Mouse (Mus musculus) liver, postnatal 0 days (tissue): ENCODE measurements at regions not wholly inside any gene's neighbourhood (a gene's known extent, or its start where the extent isn't known, plus 50 kb on each side); places are given as distances from the start of the nearest gene placed in this dataset.

Source experiments
- ATAC-seq: fragments of 200-750 bp; cut with Nextera tagmentation; 2 replicates; pipeline ENCODE4 v1.8.0; 2017; ENCODE audit warnings: mild to moderate bottlenecking, moderate library complexity
- DNase-seq: peaks from one replicate; pipeline ENCODE4 v3.0.0-alpha.2; 2016
- H3K27ac ChIP-seq: fragments of 300-500 bp; sonication (generic); 2 replicates; pipeline ENCODE4 v1.5.1; 2014; ENCODE audit warnings: antibody characterized with exemption, moderate library complexity, mild to moderate bottlenecking, low read depth
- H3K27me3 ChIP-seq: fragments of 300-500 bp; sonication (generic); 2 replicates; pipeline ENCODE4 v1.6.1; 2014; ENCODE audit warnings: low read length, control low read depth, mixed read lengths; ENCODE audit not compliant: insufficient read depth
- H3K36me3 ChIP-seq: fragments of 300-500 bp; sonication (generic); replicated peaks from 2 replicates; pipeline ENCODE4 v1.6.1; 2014; ENCODE audit warnings: mild to moderate bottlenecking, control low read depth, low read length, moderate library complexity, mixed read lengths; ENCODE audit not compliant: insufficient read depth
- H3K4me1 ChIP-seq: fragments of 300-500 bp; sonication (generic); 2 replicates; pipeline ENCODE4 v1.6.1; 2014; ENCODE audit warnings: antibody characterized with exemption, mild to moderate bottlenecking, control low read depth; ENCODE audit not compliant: insufficient read depth
- H3K4me2 ChIP-seq: fragments of 300-500 bp; sonication (generic); 2 replicates; pipeline ENCODE4 v1.6.1; 2014; ENCODE audit warnings: low read depth, mild to moderate bottlenecking, low read length, moderate library complexity, mixed read lengths
- H3K4me3 ChIP-seq: fragments of 300-500 bp; sonication (generic); 2 replicates; pipeline ENCODE4 v1.5.1; 2014; ENCODE audit warnings: low read depth, low read length
- H3K9ac ChIP-seq: fragments of 300-500 bp; sonication (generic); replicated peaks from 2 replicates; pipeline ENCODE4 v1.6.1; 2014; ENCODE audit warnings: mild to moderate bottlenecking, moderate library complexity
- H3K9me3 ChIP-seq: fragments of 300-500 bp; sonication (generic); 2 replicates; pipeline ENCODE4 v1.6.1; 2016; ENCODE audit warnings: mild to moderate bottlenecking, control low read depth, low read length, mixed read lengths
- CTCF ChIP-seq: sonication (generic); IDR thresholded peaks from 2 replicates; pipeline ENCODE4 v1.5.1; 2016; ENCODE audit warnings: antibody characterized with exemption, low read depth
- EP300 ChIP-seq: IDR thresholded peaks from 2 replicates; pipeline ENCODE4 v1.6.1; 2016; ENCODE audit warnings: antibody characterized with exemption, low read depth, mild to moderate bottlenecking
- WGBS: fragments of 180-500 bp; shearing (Covaris S2); extraction: QIAGEN DNeasy Blood & Tissue Kit; methylation state at CpG from one replicate; pipeline ENCODE4 v1.1.7; 2014; ENCODE audit not compliant: insufficient replicate concordance; 5-methylcytosine and 5-hydroxymethylcytosine counted together

- no peak for TF ChIP-seq EP300
- peak; percentile 47 for TF ChIP-seq CTCF
- H3K4me1 ChIP-seq = no peaks in the 10 kb centered on the region
- no peak overlapping the region for H3K4me3 ChIP-seq
- H3K9ac ChIP-seq = no peak overlapping the region
- no peak overlapping the region for H3K27ac ChIP-seq
- ATAC-seq (no peak), DNase-seq (no peak)
- H3K36me3 ChIP-seq = no peaks in the 10 kb centered on the region
- H3K27me3 ChIP-seq = no peaks in the 10 kb centered on the region
- 40% methylated on average over 8 of the region's 8 CpGs for WGBS
- no peaks in the 10 kb centered on the region for H3K9me3 ChIP-seq
- H3K4me2 ChIP-seq = no peak overlapping the region
These were observed 443.6 kb upstream of the Klhl1 start for GRCm38 (mm10) chr14:96962426-96963073.

GRCm38 (mm10) chr14:96956115-96956514 lies 437.2 kb upstream of the Klhl1 start:
- H3K4me1 ChIP-seq = no peaks in the 10 kb centered on the region
- no peaks in the 10 kb centered on the region for H3K36me3 ChIP-seq
- H3K27me3 ChIP-seq = no peaks in the 10 kb centered on the region
- H3K4me3 ChIP-seq = no peak overlapping the region
- H3K4me2 ChIP-seq = no peak overlapping the region
- TF ChIP-seq EP300 = no peak
- TF ChIP-seq CTCF = no peak
- WGBS = 80% methylated on average over 4 of the region's 4 CpGs
- H3K9ac ChIP-seq = no peak overlapping the region
- H3K9me3 ChIP-seq = no peaks in the 10 kb centered on the region
- ATAC-seq (no peak), DNase-seq (no peak)
- H3K27ac ChIP-seq = no peak overlapping the region

- no peak overlapping the region for H3K4me2 ChIP-seq
- H3K9me3 ChIP-seq = no peaks in the 10 kb centered on the region
- ATAC-seq = no peak
- no peak overlapping the region for H3K4me3 ChIP-seq
- no peak for DNase-seq
- H3K27ac ChIP-seq = no peak overlapping the region
- no peaks in the 10 kb centered on the region for H3K27me3 ChIP-seq
- H3K36me3 ChIP-seq = no peaks in the 10 kb centered on the region
- no peaks in the 10 kb centered on the region for H3K4me1 ChIP-seq
- TF ChIP-seq CTCF = peak; percentile 82
- no peak for TF ChIP-seq EP300
- no peak overlapping the region for H3K9ac ChIP-seq
These were observed 435.6 kb upstream of the Klhl1 start for GRCm38 (mm10) chr14:96954462-96954861.

GRCm38 (mm10) chr14:96908737-96909136 lies 389.8 kb upstream of the Klhl1 start:
- 6% methylated on average over 2 of the region's 2 CpGs for WGBS

GRCm38 (mm10) chr14:96879701-96880100 lies 360.8 kb upstream of the Klhl1 start:
- H3K36me3 ChIP-seq = no peaks in the 10 kb centered on the region
- WGBS = 71% methylated on average over 3 of the region's 3 CpGs

More at GRCm38 (mm10) chr14:96908737-96909136, 389.8 kb upstream of the Klhl1 start:
- no peak overlapping the region for H3K4me3 ChIP-seq
- H3K27ac ChIP-seq = no peak overlapping the region
- H3K4me2 ChIP-seq = no peak overlapping the region
- H3K27me3 ChIP-seq = no peaks in the 10 kb centered on the region
- H3K36me3 ChIP-seq = no peaks in the 10 kb centered on the region
- ATAC-seq (no peak), DNase-seq (no peak)
- H3K9ac ChIP-seq = no peak overlapping the region
- H3K9me3 ChIP-seq = no peaks in the 10 kb centered on the region
- H3K4me1 ChIP-seq = no peaks in the 10 kb centered on the region
- TF ChIP-seq CTCF = peak; percentile 55
- TF ChIP-seq EP300 = no peak

GRCm38 (mm10) chr14:96871969-96872368 lies 353.1 kb upstream of the Klhl1 start:
- no peak overlapping the region for H3K4me3 ChIP-seq
- no peaks in the 10 kb centered on the region for H3K4me1 ChIP-seq
- H3K36me3 ChIP-seq = no peaks in the 10 kb centered on the region
- ATAC-seq = no peak
- no peak overlapping the region for H3K4me2 ChIP-seq
- no peak overlapping the region for H3K9ac ChIP-seq
- TF ChIP-seq EP300 = no peak
- H3K27ac ChIP-seq = no peak overlapping the region
- DNase-seq = no peak
- WGBS = 85% methylated on average over 4 of the region's 4 CpGs
- no peaks in the 10 kb centered on the region for H3K27me3 ChIP-seq
- H3K9me3 ChIP-seq = no peaks in the 10 kb centered on the region

More at GRCm38 (mm10) chr14:96879701-96880100, 360.8 kb upstream of the Klhl1 start:
- TF ChIP-seq EP300 = no peak
- TF ChIP-seq CTCF = no peak
- H3K4me3 ChIP-seq = no peak overlapping the region
- H3K9ac ChIP-seq = no peak overlapping the region
- ATAC-seq (no peak), DNase-seq (no peak)
- H3K27me3 ChIP-seq = no peaks in the 10 kb centered on the region
- H3K27ac ChIP-seq = no peak overlapping the region
- H3K9me3 ChIP-seq = no peaks in the 10 kb centered on the region
- no peak overlapping the region for H3K4me2 ChIP-seq
- H3K4me1 ChIP-seq = no peaks in the 10 kb centered on the region

- Histone ChIP-seq H3K27me3 (no peaks in the 10 kb centered on the region), H3K9ac (no peak overlapping the region), H3K4me2 (no peak overlapping the region), H3K9me3 (no peaks in the 10 kb centered on the region), H3K4me3 (no peak overlapping the region), H3K27ac (no peak overlapping the region), H3K4me1 (no peaks in the 10 kb centered on the region), H3K36me3 (no peaks in the 10 kb centered on the region)
- 60% methylated on average over 2 of the region's 2 CpGs for whole genome bisulfite sequencing
- no peak for ATAC-seq
- DNase-seq = no peak
- no peak for TF ChIP-seq CTCF
- TF ChIP-seq EP300 = no peak
These were observed 320.0 kb upstream of the Klhl1 start for GRCm38 (mm10) chr14:96838910-96839309.
